Comparison of ENCODE assay signal across 9 mouse cellular contexts in genomic region chr15:80694125-80694910, GRCm38 (mm10). TPM values are rescaled to one million over a fixed set of nuclear protein-coding genes. Genes with fewer than 3 reads are reported as not detected.
DNase-seq lines count a peak whose midpoint lies in the region; ATAC-seq lines count a peak whose summit lies in the region.
"Had no signal": no experiment of that assay in that cellular context is flagged by ENCODE, and none has a peak within 500 bp of the region (broad histone marks: within the 10 kb centered on the region; RNA-seq: fewer than 3 reads in every experiment).

No protein-coding gene starts in this region.

- H3K27ac ChIP-seq in hindbrain, embryonic 13.5 days: peak overlapping the region; percentile 48; the same call in 1 of the 2 replicates
- H3K27ac ChIP-seq in midbrain, embryonic 12.5 days (replicated peaks): peak overlapping the region; percentile 20; the same call in 1 of the 2 replicates

- H3K9ac ChIP-seq in hindbrain, embryonic 13.5 days: peak overlapping the region; percentile 61
- H3K9ac ChIP-seq in midbrain, embryonic 12.5 days (replicated peaks): 0 out of 2 replicates have a peak overlapping the region, but pooled peaks have one; percentile 11

- intact Hi-C loops in left cerebral cortex, postnatal 4 days (cut with DNase I): loop anchor here (5.0 kb wide), 1 partner anchor 52 kb away; no protein-coding TSS in a partner anchor

- H3K4me3 ChIP-seq in hindbrain, embryonic 13.5 days: no peak overlapping the region
- no peak overlapping the region for H3K4me3 ChIP-seq in midbrain, embryonic 12.5 days
- H3K4me3 ChIP-seq: myocyte had no signal

- H3K4me2 ChIP-seq in hindbrain, embryonic 13.5 days: peak overlapping the region; percentile 40
- peak overlapping the region; percentile 19; the same call in 1 of the 2 replicates for H3K4me2 ChIP-seq in midbrain, embryonic 12.5 days (replicated peaks)

- ATAC-seq in erythroblast, adult 5-6 weeks (replicated peaks; ENCODE audit: low FRiP score, poor library complexity, severe bottlenecking): 0 out of 2 replicates have a peak, but pooled peaks have one; percentile 17
- peak; percentile 40; the same call in 1 of the 2 replicates for ATAC-seq in hindbrain, embryonic 13.5 days (ENCODE audit: low FRiP score)
- ATAC-seq in midbrain, embryonic 12.5 days (ENCODE audit: low FRiP score, low read depth): no peak

- H3K9me3 ChIP-seq in hindbrain, embryonic 13.5 days: no peaks in the 10 kb centered on the region
- H3K9me3 ChIP-seq in midbrain, embryonic 12.5 days: no peaks in the 10 kb centered on the region

- peak; percentile 38 to 79 for DNase-seq in heart, adult 18-20 months
- DNase-seq in heart, adult 8-10 months (ENCODE audit: low spot score): no peak
- DNase-seq in adrenal gland, postnatal 10 days: peak; percentile 76
- DNase-seq in left cerebral cortex, postnatal 4 days: peak; percentile 74
- DNase-seq in spleen, postnatal 10 days (ENCODE audit: low spot score in 2 of 2): peak; percentile 62 to 84

- 21% methylated on average over 11 of the region's 11 CpGs for WGBS in hindbrain, embryonic 13.5 days
- WGBS in midbrain, embryonic 12.5 days: 23% methylated on average over 11 of the region's 11 CpGs

- peaks cover 33% of the 10 kb centered on the region for H3K4me1 ChIP-seq in hindbrain, embryonic 13.5 days (replicated peaks)
- H3K4me1 ChIP-seq in midbrain, embryonic 12.5 days: peaks cover 15% of the 10 kb centered on the region

- H3K27me3 ChIP-seq in hindbrain, embryonic 13.5 days: peaks cover 11% of the 10 kb centered on the region; the same call in 1 of the 2 replicates
- H3K27me3 ChIP-seq in midbrain, embryonic 12.5 days: peaks cover 4% of the 10 kb centered on the region; the same call in 1 of the 2 replicates

- no peaks in the 10 kb centered on the region for H3K36me3 ChIP-seq in hindbrain, embryonic 13.5 days
- no peaks in the 10 kb centered on the region for H3K36me3 ChIP-seq in midbrain, embryonic 12.5 days

RNA-seq across cellular contexts. Expression of gene Tnrc6b, which starts 16.8 kb away (rescaled TPM):
- total RNA-seq in heart, adult 18-20 months (2021): 10 to 100 TPM; 42.3 to 48.8 TPM
- 10 to 100 TPM; 48.4 to 52.2 (median 48.9) TPM for total RNA-seq in heart, adult 8-10 months (2022)
- 10 to 100 TPM; 44.6 to 66.8 TPM for total RNA-seq in adrenal gland, postnatal 10 days (2021)
- total RNA-seq in erythroblast, adult 5-6 weeks (2015; ENCODE audit: low replicate concordance): 138 and 146 TPM in 2 replicates
- total RNA-seq in erythroblast, adult 5-6 weeks (2017; ENCODE audit: low replicate concordance): 214 and 245 TPM in 2 replicates
- polyA plus RNA-seq in hindbrain, embryonic 13.5 days (2015; fragmentation: Nextera tagmentation; extraction: Ambion mirVana): 42.6 and 45.2 TPM in 2 replicates
- 100 to 1,000 TPM; 145 to 146 TPM for total RNA-seq in left cerebral cortex, postnatal 4 days (2021)
- 58.9 and 66.6 TPM in 2 replicates for polyA plus RNA-seq in midbrain, embryonic 12.5 days (2016; fragmentation: Nextera tagmentation; extraction: Ambion mirVana)

RNA-seq across cellular contexts. Expression of gene Fam83f, which starts 22.7 kb away (rescaled TPM):
- total RNA-seq in heart, adult 18-20 months (2021): under 1 TPM in 1 of 2 experiments, not detected in 1; 0.18 TPM
- under 1 TPM in 1 of 4 experiments, not detected in 3; 0.09 TPM for total RNA-seq in heart, adult 8-10 months (2022)
- 1 to 10 TPM; 1.5 to 2.0 TPM for total RNA-seq in adrenal gland, postnatal 10 days (2021)
- not detected in 2 replicates for total RNA-seq in erythroblast, adult 5-6 weeks (2015; ENCODE audit: low replicate concordance)
- total RNA-seq in erythroblast, adult 5-6 weeks (2017; ENCODE audit: low replicate concordance): 0.98 TPM in 1 of 2 replicates, not detected in the other
- 0.12 and 0.14 TPM in 2 replicates for polyA plus RNA-seq in hindbrain, embryonic 13.5 days (2015; fragmentation: Nextera tagmentation; extraction: Ambion mirVana)
- under 1 TPM; 0.44 to 0.52 TPM for total RNA-seq in left cerebral cortex, postnatal 4 days (2021)
- 0.33 and 0.60 TPM in 2 replicates for polyA plus RNA-seq in midbrain, embryonic 12.5 days (2016; fragmentation: Nextera tagmentation; extraction: Ambion mirVana)
- polyA plus RNA-seq: myocyte had no signal
